Mouse (Mus musculus): Measurements from ENCODE around the gene Mepce. TPM values are rescaled to one million over a fixed set of nuclear protein-coding genes. Genes with fewer than 3 reads are reported as not detected.

Gene Mepce
- polyA plus RNA-seq, 1 experiment from 2014 or later: 11.5 TPM

DNA sequence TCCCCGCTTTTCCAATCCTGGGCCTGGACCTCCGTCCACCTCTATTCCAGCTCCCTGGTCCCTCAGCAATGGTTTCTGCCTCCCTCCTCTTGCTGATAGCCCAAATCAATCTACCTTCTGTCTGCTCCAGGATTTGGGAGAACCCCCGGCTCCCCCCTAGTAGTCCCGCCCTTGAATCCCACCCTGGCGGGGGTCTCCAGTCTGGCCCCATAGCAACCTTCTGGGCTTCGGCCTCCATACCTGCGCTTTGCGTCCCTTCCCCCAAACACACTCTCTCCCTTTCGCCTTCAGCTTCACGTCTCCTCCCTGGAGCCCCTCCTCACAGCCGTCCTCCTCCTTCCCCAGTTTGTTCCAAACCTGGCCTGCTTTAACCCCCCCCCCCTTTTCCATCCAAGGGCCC lies 46.9 kb downstream of the Mepce start:
- DNase-seq (ENCODE audit: low spot score, missing footprints): peak; percentile 92
- ATAC-seq (ENCODE audit: low FRiP score): no peak; the same call in 1 of the 2 replicates
- no peaks in the 10 kb centered on the region for H3K27me3 ChIP-seq (ENCODE audit: control insufficient read depth, insufficient read depth, low read length)
- 8% methylated on average over 11 of the region's 11 CpGs for WGBS
- H3K9me3 ChIP-seq (ENCODE audit: control insufficient read depth, low read length): no peaks in the 10 kb centered on the region
- peak overlapping the region; percentile 75 for H3K4me3 ChIP-seq (ENCODE audit: low read depth, low read length)
- H3K4me1 ChIP-seq (ENCODE audit: control insufficient read depth, insufficient read depth, low read length): peaks cover 39% of the 10 kb centered on the region
- H3K36me3 ChIP-seq (ENCODE audit: control insufficient read depth, insufficient read depth, low read length): peaks cover 4% of the 10 kb centered on the region; the same call in 1 of the 2 replicates
- H3K4me2 ChIP-seq: peak overlapping the region; percentile 94
- peak overlapping the region; percentile 57 for H3K27ac ChIP-seq (ENCODE audit: low read depth, low read length)
- H3K9ac ChIP-seq (ENCODE audit: low read length): peak overlapping the region; percentile 83

DNA sequence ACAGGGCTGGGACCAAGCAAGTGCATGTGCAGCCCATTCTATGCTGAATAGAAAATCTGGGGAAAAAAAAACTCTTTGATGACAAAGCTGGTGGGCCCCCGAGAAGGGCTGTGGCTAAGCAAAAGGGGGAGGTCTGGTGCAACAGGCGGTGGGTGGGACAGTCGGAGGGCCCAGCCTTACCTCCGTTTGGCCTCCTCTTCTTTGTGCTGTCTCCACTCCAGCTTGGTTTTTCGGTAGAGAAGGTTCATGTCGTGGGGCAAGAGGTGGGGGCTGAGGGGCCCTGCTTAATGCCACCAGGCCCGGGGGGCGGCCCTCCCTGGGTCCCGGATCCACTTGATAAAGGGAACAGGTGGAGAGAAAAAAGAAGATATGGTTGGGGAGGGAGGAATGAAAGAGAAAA lies 48.0 kb downstream of the Mepce start:
- 25% methylated on average over 9 of the region's 9 CpGs for WGBS

DNA sequence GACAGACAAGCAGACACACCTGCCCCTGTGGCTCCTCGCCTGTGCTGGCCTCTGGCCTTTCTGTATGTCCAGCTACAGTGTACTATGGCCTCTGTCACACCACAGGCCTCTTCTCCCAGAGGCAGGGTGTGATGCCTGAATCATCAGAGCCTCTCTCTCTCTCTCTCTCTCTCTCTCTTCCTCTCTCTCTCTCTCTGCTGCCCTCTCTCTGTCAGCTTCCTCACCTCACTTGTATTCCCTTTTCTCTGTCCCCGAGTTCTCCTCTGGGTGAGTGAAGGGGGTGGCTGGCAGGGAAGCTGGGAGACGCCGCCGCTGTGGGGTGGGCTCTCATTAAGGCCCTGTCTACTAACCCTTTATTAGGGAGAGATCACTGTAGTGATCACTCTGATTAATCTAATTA lies 48.9 kb downstream of the Mepce start:
- DNase-seq (ENCODE audit: low spot score, missing footprints) (no peak), ATAC-seq (ENCODE audit: low FRiP score) (no peak)
- WGBS: 39% methylated on average over 5 of the region's 5 CpGs
- Histone ChIP-seq H3K36me3 (ENCODE audit: control insufficient read depth, insufficient read depth, low read length) (peaks cover 4% of the 10 kb centered on the region; the same call in 1 of the 2 replicates), H3K9me3 (ENCODE audit: control insufficient read depth, low read length) (no peaks in the 10 kb centered on the region), H3K27ac (ENCODE audit: low read depth, low read length) (peak overlapping the region; percentile 45), H3K27me3 (ENCODE audit: control insufficient read depth, insufficient read depth, low read length) (no peaks in the 10 kb centered on the region), H3K4me2 (peak overlapping the region; percentile 94; the same call in 1 of the 2 replicates), H3K4me1 (ENCODE audit: control insufficient read depth, insufficient read depth, low read length) (peaks cover 54% of the 10 kb centered on the region), H3K9ac (ENCODE audit: low read length) (peak overlapping the region; percentile 83; the same call in 1 of the 2 replicates), H3K4me3 (ENCODE audit: low read depth, low read length) (no peak overlapping the region)

More for the DNA sequence above, 48.0 kb downstream of the Mepce start:
- Histone ChIP-seq H3K36me3 (ENCODE audit: control insufficient read depth, insufficient read depth, low read length) (peaks cover 4% of the 10 kb centered on the region; the same call in 1 of the 2 replicates), H3K4me1 (ENCODE audit: control insufficient read depth, insufficient read depth, low read length) (peaks cover 46% of the 10 kb centered on the region), H3K9ac (ENCODE audit: low read length) (peak overlapping the region; percentile 83), H3K4me2 (peak overlapping the region; percentile 94), H3K9me3 (ENCODE audit: control insufficient read depth, low read length) (no peaks in the 10 kb centered on the region), H3K27ac (ENCODE audit: low read depth, low read length) (peak overlapping the region; percentile 45), H3K27me3 (ENCODE audit: control insufficient read depth, insufficient read depth, low read length) (no peaks in the 10 kb centered on the region), H3K4me3 (ENCODE audit: low read depth, low read length) (peak overlapping the region; percentile 75)
- no peak for DNase-seq (ENCODE audit: low spot score, missing footprints)
- no peak for ATAC-seq (ENCODE audit: low FRiP score)

DNA sequence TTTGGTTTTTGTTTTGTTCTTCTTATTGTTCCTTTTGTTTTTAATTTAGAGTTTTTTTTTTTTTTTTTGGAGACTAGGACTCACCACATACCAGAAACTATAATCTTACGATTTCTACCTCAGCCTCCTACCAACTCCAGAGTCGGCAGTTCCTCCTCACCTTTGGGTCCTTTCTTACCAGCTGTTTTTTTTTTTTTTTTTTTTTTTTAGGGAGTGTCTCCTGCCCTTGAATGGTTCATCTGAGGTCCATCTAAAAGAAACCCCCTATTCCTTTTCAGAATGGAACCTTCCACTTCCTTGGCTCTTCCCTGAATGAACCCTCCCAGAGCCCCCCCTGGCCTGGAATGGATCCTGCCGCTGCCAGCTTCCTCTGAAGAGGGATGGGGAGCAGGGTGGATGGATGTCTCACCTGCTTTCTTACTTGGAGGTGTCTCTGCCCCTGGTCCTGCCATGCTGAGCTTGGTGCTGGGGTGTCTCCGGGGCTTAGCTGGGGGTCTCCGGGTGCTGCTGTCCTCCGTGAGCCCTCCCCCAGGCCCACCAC lies 50.0 kb downstream of the Mepce start:
- ATAC-seq (ENCODE audit: low FRiP score) (no peak), DNase-seq (ENCODE audit: low spot score, missing footprints) (no peak)
- peaks cover 7% of the 10 kb centered on the region; the same call in 1 of the 2 replicates for H3K36me3 ChIP-seq (ENCODE audit: control insufficient read depth, insufficient read depth, low read length)
- no peak overlapping the region for H3K27ac ChIP-seq (ENCODE audit: low read depth, low read length)
- H3K9ac ChIP-seq (ENCODE audit: low read length): no peak overlapping the region; the same call in 1 of the 2 replicates
- no peak overlapping the region for H3K4me2 ChIP-seq
- no peak overlapping the region for H3K4me3 ChIP-seq (ENCODE audit: low read depth, low read length)
- H3K9me3 ChIP-seq (ENCODE audit: control insufficient read depth, low read length): no peaks in the 10 kb centered on the region
- WGBS: 86% methylated on average over 6 of the region's 6 CpGs
- no peaks in the 10 kb centered on the region for H3K27me3 ChIP-seq (ENCODE audit: control insufficient read depth, insufficient read depth, low read length)
- H3K4me1 ChIP-seq (ENCODE audit: control insufficient read depth, insufficient read depth, low read length): peaks cover 61% of the 10 kb centered on the region

DNA sequence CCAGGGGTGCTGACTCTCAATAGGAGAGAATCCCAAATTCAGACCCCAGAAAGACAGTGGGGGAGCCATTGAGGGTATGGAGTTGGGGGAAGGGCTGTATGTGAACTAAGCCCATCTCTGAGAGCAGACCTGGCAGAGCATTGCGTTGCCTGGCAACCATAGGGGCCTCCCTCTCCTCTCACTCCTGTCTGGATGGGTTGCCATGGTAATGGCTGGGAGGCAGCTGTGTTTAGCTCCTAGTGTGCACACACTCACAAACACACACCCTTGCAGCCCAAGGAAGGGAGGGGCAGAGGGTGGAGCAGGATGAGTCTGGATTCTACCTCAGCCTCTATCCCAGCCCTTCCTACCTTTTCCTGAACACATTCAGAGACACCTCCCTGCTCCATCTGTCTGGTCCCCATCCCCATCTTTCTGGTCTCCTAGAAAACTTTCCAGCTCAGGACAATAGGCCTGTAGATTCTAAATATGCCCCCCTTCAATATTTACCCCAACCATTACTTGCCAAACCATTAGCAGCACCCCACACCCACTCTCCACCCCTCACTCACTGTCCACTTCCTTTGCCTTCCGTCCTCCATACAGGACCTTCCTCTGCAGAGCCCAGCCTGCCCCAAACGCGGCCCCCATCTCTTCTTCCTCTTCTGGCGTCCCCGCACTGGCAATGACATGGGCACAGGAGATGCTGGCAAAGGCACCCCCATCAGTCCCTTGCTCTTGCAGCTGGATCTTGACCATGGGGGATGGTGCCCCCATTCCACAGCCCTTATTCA lies 53.0 kb downstream of the Mepce start:
- Histone ChIP-seq H3K4me3 (ENCODE audit: low read depth, low read length) (peak overlapping the region; percentile 15; the same call in 1 of the 2 replicates), H3K9me3 (ENCODE audit: control insufficient read depth, low read length) (no peaks in the 10 kb centered on the region), H3K4me2 (peak overlapping the region; percentile 42), H3K4me1 (ENCODE audit: control insufficient read depth, insufficient read depth, low read length) (peaks cover 53% of the 10 kb centered on the region), H3K27me3 (ENCODE audit: control insufficient read depth, insufficient read depth, low read length) (no peaks in the 10 kb centered on the region), H3K27ac (ENCODE audit: low read depth, low read length) (peak overlapping the region; percentile 97), H3K9ac (ENCODE audit: low read length) (peak overlapping the region; percentile 59), H3K36me3 (ENCODE audit: control insufficient read depth, insufficient read depth, low read length) (peaks cover 7% of the 10 kb centered on the region; the same call in 1 of the 2 replicates)
- DNase-seq (ENCODE audit: low spot score, missing footprints) (peak; percentile 98), ATAC-seq (ENCODE audit: low FRiP score) (peak; percentile 97)
- WGBS: 66% methylated on average over 6 of the region's 6 CpGs

DNA sequence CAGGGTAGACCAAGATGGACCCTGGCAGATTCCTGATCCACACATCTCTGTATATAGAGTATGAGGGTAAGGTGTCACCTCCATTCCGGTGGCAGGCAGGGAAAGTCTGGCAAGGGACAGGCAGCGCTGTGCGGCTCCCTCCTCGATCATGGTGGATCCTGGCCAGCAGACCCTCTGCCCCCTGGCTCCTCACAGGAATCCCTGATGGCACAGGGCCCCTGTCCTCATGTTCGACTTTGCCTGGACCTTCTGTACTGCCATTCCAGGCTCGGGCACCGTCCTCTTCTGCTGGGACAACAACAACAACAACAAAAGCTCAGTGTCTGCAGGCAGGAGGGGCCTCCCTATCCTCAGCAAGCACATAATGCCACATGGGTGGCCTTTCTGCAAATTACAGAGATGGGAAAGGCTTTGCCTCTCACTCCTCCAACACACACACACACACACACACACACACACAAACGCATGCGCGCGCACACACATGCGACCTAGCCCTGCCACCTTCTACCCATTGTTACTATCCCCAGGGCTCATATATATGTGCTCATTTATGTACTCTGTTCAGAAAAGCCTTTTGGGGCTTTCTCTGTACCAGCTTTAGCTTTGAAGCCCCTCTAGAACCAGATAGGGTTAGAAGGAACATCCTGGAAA lies 53.7 kb downstream of the Mepce start:
- no peaks in the 10 kb centered on the region for H3K27me3 ChIP-seq (ENCODE audit: control insufficient read depth, insufficient read depth, low read length)
- H3K4me3 ChIP-seq (ENCODE audit: low read depth, low read length): peak overlapping the region; percentile 15; the same call in 1 of the 2 replicates
- DNase-seq (ENCODE audit: low spot score, missing footprints) (peak; percentile 95), ATAC-seq (ENCODE audit: low FRiP score) (peak; percentile 75)
- H3K27ac ChIP-seq (ENCODE audit: low read depth, low read length): peak overlapping the region; percentile 97
- H3K4me1 ChIP-seq (ENCODE audit: control insufficient read depth, insufficient read depth, low read length): peaks cover 46% of the 10 kb centered on the region
- H3K9me3 ChIP-seq (ENCODE audit: control insufficient read depth, low read length): no peaks in the 10 kb centered on the region
- peak overlapping the region; percentile 59 for H3K9ac ChIP-seq (ENCODE audit: low read length)
- peaks cover 7% of the 10 kb centered on the region; the same call in 1 of the 2 replicates for H3K36me3 ChIP-seq (ENCODE audit: control insufficient read depth, insufficient read depth, low read length)
- peak overlapping the region; percentile 42 for H3K4me2 ChIP-seq
- 46% methylated on average over 12 of the region's 12 CpGs for WGBS

Other genes starting within 250 kb of the Mepce start
- 30.6 and 31.1 TPM in 2 replicates for gene Actl6b, start 234.1 kb downstream of the Mepce start, polyA plus RNA-seq (2014; fragmentation: Nextera tagmentation; extraction: Ambion mirVana)
- 2.0 and 2.1 TPM in 2 replicates for gene Tfr2, start 217.8 kb downstream of the Mepce start, polyA plus RNA-seq (2014; fragmentation: Nextera tagmentation; extraction: Ambion mirVana)
- 19.0 and 19.8 TPM in 2 replicates for gene Mospd3, start 186.6 kb downstream of the Mepce start, polyA plus RNA-seq (2014; fragmentation: Nextera tagmentation; extraction: Ambion mirVana)
- gene Pcolce, start 173.9 kb downstream of the Mepce start, polyA plus RNA-seq (2014; fragmentation: Nextera tagmentation; extraction: Ambion mirVana): 58.8 and 61.4 TPM in 2 replicates
- 0.10 and 0.16 TPM in 2 replicates for gene Fbxo24, start 158.7 kb downstream of the Mepce start, polyA plus RNA-seq (2014; fragmentation: Nextera tagmentation; extraction: Ambion mirVana)
- 27.3 and 28.3 TPM in 2 replicates for gene Lrch4, start 158.5 kb downstream of the Mepce start, polyA plus RNA-seq (2014; fragmentation: Nextera tagmentation; extraction: Ambion mirVana)
- 4.5 and 5.8 TPM in 2 replicates for gene Gm20605, start 158.5 kb downstream of the Mepce start, polyA plus RNA-seq (2014; fragmentation: Nextera tagmentation; extraction: Ambion mirVana)
- gene Sap25, start 146.3 kb downstream of the Mepce start, polyA plus RNA-seq (2014; fragmentation: Nextera tagmentation; extraction: Ambion mirVana): 4.5 and 6.8 TPM in 2 replicates
- gene Irs3, start 141.9 kb downstream of the Mepce start, polyA plus RNA-seq (2014; fragmentation: Nextera tagmentation; extraction: Ambion mirVana): 0.19 and 0.34 TPM in 2 replicates
- gene Agfg2, start 102.9 kb downstream of the Mepce start, polyA plus RNA-seq (2014; fragmentation: Nextera tagmentation; extraction: Ambion mirVana): 13.6 and 14.9 TPM in 2 replicates
- gene Nyap1, start 46.0 kb downstream of the Mepce start, polyA plus RNA-seq (2014; fragmentation: Nextera tagmentation; extraction: Ambion mirVana): 4.8 TPM in 2 replicates
- gene Tsc22d4, start 41.9 kb downstream of the Mepce start, polyA plus RNA-seq (2014; fragmentation: Nextera tagmentation; extraction: Ambion mirVana): 47.0 and 62.9 TPM in 2 replicates
- 73.3 and 83.1 TPM in 2 replicates for gene Ppp1r35, start 8.8 kb downstream of the Mepce start, polyA plus RNA-seq (2014; fragmentation: Nextera tagmentation; extraction: Ambion mirVana)
- gene Zcwpw1, start 143 bp upstream of the Mepce start, polyA plus RNA-seq (2014; fragmentation: Nextera tagmentation; extraction: Ambion mirVana): 11.4 and 14.8 TPM in 2 replicates
- gene Pilra, start 48.6 kb upstream of the Mepce start, polyA plus RNA-seq (2014; fragmentation: Nextera tagmentation; extraction: Ambion mirVana): 0.18 and 0.72 TPM in 2 replicates
- not detected in 2 replicates for gene Pilrb1, start 70.5 kb upstream of the Mepce start, polyA plus RNA-seq (2014; fragmentation: Nextera tagmentation; extraction: Ambion mirVana)
- not detected in 2 replicates for gene Pilrb2, start 84.2 kb upstream of the Mepce start, polyA plus RNA-seq (2014; fragmentation: Nextera tagmentation; extraction: Ambion mirVana)
- not detected in 2 replicates for gene Cyp3a13, start 134.0 kb upstream of the Mepce start, polyA plus RNA-seq (2014; fragmentation: Nextera tagmentation; extraction: Ambion mirVana)
- gene Gjc3, start 175.4 kb upstream of the Mepce start, polyA plus RNA-seq (2014; fragmentation: Nextera tagmentation; extraction: Ambion mirVana): not detected in 2 replicates
- not detected in 2 replicates for gene Azgp1, start 193.9 kb upstream of the Mepce start, polyA plus RNA-seq (2014; fragmentation: Nextera tagmentation; extraction: Ambion mirVana)
- gene Smok3a, start 233.6 kb upstream of the Mepce start, polyA plus RNA-seq (2014; fragmentation: Nextera tagmentation; extraction: Ambion mirVana): not detected in 2 replicates
- gene Smok3b, start 233.8 kb upstream of the Mepce start, polyA plus RNA-seq (2014; fragmentation: Nextera tagmentation; extraction: Ambion mirVana): not detected in 2 replicates

Data from midbrain, embryonic 11.5 days (tissue).